ENCODE assay signal across 7 mouse cellular contexts in genomic region chr17:85645718-85646665, GRCm38 (mm10). TPM values are rescaled to one million over a fixed set of nuclear protein-coding genes. Genes with fewer than 3 reads are reported as not detected.
DNase-seq lines count a peak whose midpoint lies in the region; ATAC-seq and TF ChIP-seq lines count a peak whose summit lies in the region.

No protein-coding gene starts in this region.

- no peak for TF ChIP-seq EP300 in lung, postnatal 0 days (IDR thresholded peaks at IDR 0.05)

- H3K4me3 ChIP-seq in forebrain, postnatal 0 days (ENCODE audit: low read depth, low read length): peak overlapping the region; percentile 35
- peak overlapping the region; percentile 25 for H3K4me3 ChIP-seq in intestine, embryonic 14.5 days (ENCODE audit: low read depth, low read length)
- no peak overlapping the region for H3K4me3 ChIP-seq in lung, postnatal 0 days (ENCODE audit: low read depth, low read length)
- peak overlapping the region; percentile 25; the same call in 1 of the 2 replicates for H3K4me3 ChIP-seq in stomach, embryonic 14.5 days (ENCODE audit: low read depth, low read length)

- H3K9ac ChIP-seq in forebrain, postnatal 0 days: peak overlapping the region; percentile 42
- 0 out of 2 replicates have a peak overlapping the region, but pooled peaks have one; percentile 0 for H3K9ac ChIP-seq in intestine, embryonic 14.5 days (ENCODE audit: low read length)
- H3K9ac ChIP-seq in lung, postnatal 0 days (replicated peaks; ENCODE audit: low read depth): no peak overlapping the region
- no peak overlapping the region for H3K9ac ChIP-seq in stomach, embryonic 14.5 days (replicated peaks; ENCODE audit: low read depth, low read length)

- peaks cover 20% of the 10 kb centered on the region for H3K27me3 ChIP-seq in forebrain, postnatal 0 days (ENCODE audit: insufficient read depth, low read length)
- peaks cover 36% of the 10 kb centered on the region for H3K27me3 ChIP-seq in intestine, embryonic 14.5 days (replicated peaks; ENCODE audit: control insufficient read depth, insufficient read depth, low read length)
- H3K27me3 ChIP-seq in lung, postnatal 0 days (replicated peaks; ENCODE audit: insufficient read depth, low read length): peaks cover 14% of the 10 kb centered on the region
- H3K27me3 ChIP-seq in stomach, embryonic 14.5 days (ENCODE audit: control insufficient read depth, insufficient read depth, low read length): 0 out of 2 replicates have a peak, but pooled peaks cover 5% of the 10 kb centered on the region

- H3K9me3 ChIP-seq in forebrain, postnatal 0 days (ENCODE audit: low read length): no peaks in the 10 kb centered on the region
- H3K9me3 ChIP-seq in intestine, embryonic 14.5 days (ENCODE audit: control insufficient read depth, low read length): no peaks in the 10 kb centered on the region
- H3K9me3 ChIP-seq in lung, postnatal 0 days (ENCODE audit: low read length): no peaks in the 10 kb centered on the region
- no peaks in the 10 kb centered on the region for H3K9me3 ChIP-seq in stomach, embryonic 14.5 days (ENCODE audit: control insufficient read depth, low read depth, low read length)

- peak; percentile 87 for ATAC-seq in forebrain, postnatal 0 days
- ATAC-seq in intestine, embryonic 14.5 days (replicated peaks; ENCODE audit: low FRiP score, low TSS enrichment, low read depth): peak; percentile 73
- no peak for ATAC-seq in lung, postnatal 0 days
- ATAC-seq in stomach, embryonic 14.5 days (ENCODE audit: insufficient number of reproducible peaks, insufficient read depth, low FRiP score, low read depth): peak; percentile 53; the same call in 1 of the 2 replicates

- peak; percentile 35 for DNase-seq in thymus, postnatal 14 days
- DNase-seq in thymus, adult 18-20 months: no peak
- peak; percentile 33 for DNase-seq in cerebellum, adult 9-11 months
- peak; percentile 72 for DNase-seq in forebrain, postnatal 0 days
- DNase-seq in intestine, embryonic 14.5 days (ENCODE audit: low spot score): peak; percentile 78
- DNase-seq in lung, postnatal 0 days (ENCODE audit: low spot score): peak; percentile 53

- no peak overlapping the region for H3K27ac ChIP-seq in forebrain, postnatal 0 days (ENCODE audit: low read depth, low read length)
- no peak overlapping the region for H3K27ac ChIP-seq in intestine, embryonic 14.5 days (ENCODE audit: low read depth)
- H3K27ac ChIP-seq in lung, postnatal 0 days (ENCODE audit: low read length): no peak overlapping the region
- no peak overlapping the region for H3K27ac ChIP-seq in stomach, embryonic 14.5 days (ENCODE audit: low read length)

- no peaks in the 10 kb centered on the region for H3K36me3 ChIP-seq in forebrain, postnatal 0 days (ENCODE audit: insufficient read depth)
- H3K36me3 ChIP-seq in intestine, embryonic 14.5 days (ENCODE audit: control insufficient read depth, insufficient read depth, low read length): no peaks in the 10 kb centered on the region
- no peaks in the 10 kb centered on the region for H3K36me3 ChIP-seq in lung, postnatal 0 days (ENCODE audit: insufficient read depth, low read length)
- H3K36me3 ChIP-seq in stomach, embryonic 14.5 days (ENCODE audit: control insufficient read depth, insufficient read depth, low read length): no peaks in the 10 kb centered on the region

- 2% methylated on average over 36 of the region's 36 CpGs for WGBS in forebrain, postnatal 0 days
- 4% methylated on average over 36 of the region's 36 CpGs for WGBS in intestine, embryonic 14.5 days
- 5% methylated on average over 36 of the region's 36 CpGs for WGBS in lung, postnatal 0 days
- 4% methylated on average over 36 of the region's 36 CpGs for WGBS in stomach, embryonic 14.5 days

- peak overlapping the region; percentile 61 for H3K4me2 ChIP-seq in forebrain, postnatal 0 days (ENCODE audit: low read depth)
- peak overlapping the region; percentile 49 for H3K4me2 ChIP-seq in intestine, embryonic 14.5 days (ENCODE audit: low read length)
- peak overlapping the region; percentile 36 for H3K4me2 ChIP-seq in lung, postnatal 0 days (replicated peaks; ENCODE audit: low read depth, low read length)
- H3K4me2 ChIP-seq in stomach, embryonic 14.5 days (replicated peaks; ENCODE audit: low read depth, low read length): peak overlapping the region; percentile 63

- peaks cover 3% of the 10 kb centered on the region; the same call in 1 of the 2 replicates for H3K4me1 ChIP-seq in forebrain, postnatal 0 days (ENCODE audit: insufficient read depth)
- H3K4me1 ChIP-seq in intestine, embryonic 14.5 days (replicated peaks; ENCODE audit: control insufficient read depth, insufficient read depth, low read length): no peaks in the 10 kb centered on the region
- no peaks in the 10 kb centered on the region for H3K4me1 ChIP-seq in lung, postnatal 0 days (ENCODE audit: insufficient read depth, low read depth, low read length)
- no peaks in the 10 kb centered on the region for H3K4me1 ChIP-seq in stomach, embryonic 14.5 days (ENCODE audit: control insufficient read depth, insufficient read depth, low read length)

- peak; percentile 75 for TF ChIP-seq CTCF in forebrain, postnatal 0 days (IDR thresholded peaks at IDR 0.05; ENCODE audit: low read depth)
- peak; percentile 75 for TF ChIP-seq CTCF in lung, postnatal 0 days (IDR thresholded peaks at IDR 0.05)

RNA-seq across cellular contexts. Expression of gene Six3, which starts 32.6 kb away (rescaled TPM):
- total RNA-seq in forebrain, postnatal 0 days (2014; rRNA removed): 3.5 and 12.0 TPM in 2 replicates
- 9.5 and 16.6 TPM in 2 replicates for polyA plus RNA-seq in forebrain, postnatal 0 days (2015; fragmentation: Nextera tagmentation; extraction: Ambion mirVana)
- polyA plus RNA-seq in intestine, embryonic 14.5 days (2014; fragmentation: Nextera tagmentation; extraction: Ambion mirVana): not detected in 2 replicates
- not detected in 2 replicates for polyA plus RNA-seq in lung, postnatal 0 days (2015; fragmentation: Nextera tagmentation; extraction: Ambion mirVana)
- polyA plus RNA-seq in stomach, embryonic 14.5 days (2014; fragmentation: Nextera tagmentation; extraction: Ambion mirVana): not detected in 2 replicates

RNA-seq across cellular contexts. Expression of gene Six2, which starts 42.1 kb away (rescaled TPM):
- total RNA-seq in forebrain, postnatal 0 days (2014; rRNA removed): 0.92 and 1.1 TPM in 2 replicates
- 0.39 and 0.70 TPM in 2 replicates for polyA plus RNA-seq in forebrain, postnatal 0 days (2015; fragmentation: Nextera tagmentation; extraction: Ambion mirVana)
- 0.22 and 0.30 TPM in 2 replicates for polyA plus RNA-seq in intestine, embryonic 14.5 days (2014; fragmentation: Nextera tagmentation; extraction: Ambion mirVana)
- not detected in 2 replicates for polyA plus RNA-seq in lung, postnatal 0 days (2015; fragmentation: Nextera tagmentation; extraction: Ambion mirVana)
- polyA plus RNA-seq in stomach, embryonic 14.5 days (2014; fragmentation: Nextera tagmentation; extraction: Ambion mirVana): 7.6 and 8.9 TPM in 2 replicates

Comparison
In these comparisons a context has a peak if more than half of its experiments do, and no peak if none do; other contexts are left out.
1. DNase-seq: peak in thymus, postnatal 14 days (single experiment), cerebellum, adult 9-11 months (single experiment), forebrain, postnatal 0 days (single experiment), intestine, embryonic 14.5 days (single experiment) and lung, postnatal 0 days (single experiment); none in thymus, adult 18-20 months (0 of 2).
2. H3K9ac ChIP-seq: peak in forebrain, postnatal 0 days (single experiment) and intestine, embryonic 14.5 days (single experiment); none in lung, postnatal 0 days (single experiment) and stomach, embryonic 14.5 days (single experiment).
3. RNA of gene Six3, which starts 32.6 kb away (polyA plus RNA-seq): 9.5 to 16.6 TPM in forebrain, postnatal 0 days; not detected in intestine, embryonic 14.5 days, not detected in lung, postnatal 0 days and not detected in stomach, embryonic 14.5 days; every median in the first group is over 10 times any median in the second.
4. Peak in every context shown above with its lines, with median percentiles within 50 percentile points of each other: H3K4me2 ChIP-seq.